Mouse (Mus musculus) heart, postnatal 0 days (tissue): ENCODE measurements around the gene Fgfr2. TPM values are rescaled to one million over a fixed set of nuclear protein-coding genes. Genes with fewer than 3 reads are reported as not detected.
"Not testable (repeated sequence)": the region's sequence is repeated elsewhere in the genome, so short reads cannot be mapped to it uniquely, and the experiment has no call there.

Source experiments
- ATAC-seq: fragments of 200-750 bp; cut with Nextera tagmentation; 2 replicates; pipeline ENCODE4 v1.8.0; 2017; ENCODE audit warnings: low read depth, moderate number of reproducible peaks, moderate library complexity; ENCODE audit not compliant: insufficient read depth
- DNase-seq: peaks from one replicate; pipeline ENCODE4 v3.0.0-alpha.2; 2016; ENCODE audit warnings: low spot score
- H3K27ac ChIP-seq: fragments of 300-500 bp; sonication (generic); 2 replicates; pipeline ENCODE4 v1.5.1; 2014; ENCODE audit warnings: low read depth, mild to moderate bottlenecking
- H3K27me3 ChIP-seq: fragments of 300-500 bp; sonication (generic); 2 replicates; pipeline ENCODE4 v1.6.1; 2014; ENCODE audit warnings: low read length, mixed read lengths; ENCODE audit not compliant: control insufficient read depth, insufficient read depth
- H3K36me3 ChIP-seq: fragments of 300-500 bp; sonication (generic); replicated peaks from 2 replicates; pipeline ENCODE4 v1.6.1; 2014; ENCODE audit warnings: low read length, mixed read lengths; ENCODE audit not compliant: control insufficient read depth, insufficient read depth
- H3K4me1 ChIP-seq: fragments of 300-500 bp; sonication (generic); 2 replicates; pipeline ENCODE4 v1.6.1; 2014; ENCODE audit warnings: antibody characterized with exemption; ENCODE audit not compliant: control insufficient read depth, insufficient read depth
- H3K4me2 ChIP-seq: fragments of 300-500 bp; sonication (generic); 2 replicates; pipeline ENCODE4 v1.6.1; 2014; ENCODE audit warnings: low read depth, mild to moderate bottlenecking, low read length, moderate library complexity
- H3K4me3 ChIP-seq: fragments of 300-500 bp; sonication (generic); 2 replicates; pipeline ENCODE4 v1.5.1; 2014; ENCODE audit warnings: low read depth, low read length
- H3K9ac ChIP-seq: fragments of 300-500 bp; sonication (generic); replicated peaks from 2 replicates; pipeline ENCODE4 v1.6.1; 2014; ENCODE audit warnings: low read depth, low read length, mixed read lengths
- H3K9me3 ChIP-seq: fragments of 300-500 bp; sonication (generic); replicated peaks from 2 replicates; pipeline ENCODE4 v1.6.1; 2016; ENCODE audit warnings: low read length; ENCODE audit not compliant: control insufficient read depth
- CTCF ChIP-seq: IDR thresholded peaks from 2 replicates; pipeline ENCODE4 v1.5.1; 2016; ENCODE audit warnings: antibody characterized with exemption, control low read depth, low read depth
- EP300 ChIP-seq: IDR thresholded peaks from 2 replicates; pipeline ENCODE4 v1.6.1; 2016; ENCODE audit warnings: antibody characterized with exemption, low read depth
- WGBS: fragments of 180-500 bp; shearing (Covaris S2); extraction: QIAGEN DNeasy Blood & Tissue Kit; methylation state at CpG from one replicate; pipeline ENCODE4 v1.1.7; 2014; 5-methylcytosine and 5-hydroxymethylcytosine counted together
- polyA plus RNA-seq: library from polyadenylated mRNA; unstranded; fragments of >200 nt; fragmentation: Nextera tagmentation; extraction: Ambion mirVana; gene quantifications from 2 replicates; pipeline ENCODE4 v1.2.1, GENCODE M21; 2015
- total RNA-seq: library from RNA; depleted of rRNA; stranded (reverse); fragments of >200 nt; gene quantifications from 2 replicates; pipeline ENCODE4 v1.2.3, GENCODE M21; 2014; ENCODE audit warnings: low replicate concordance

Gene Fgfr2
- total and polyA plus RNA-seq, 2 experiments from 2014 or later, result 3.8 to 11.5 TPM

GRCm38 (mm10) chr7:133108695-133109094, 14.5 kb downstream of the Fgfr2 start:
- DNase-seq (no peak), ATAC-seq (no peak)
- no peak overlapping the region for H3K4me3 ChIP-seq
- H3K27ac ChIP-seq, result no peak overlapping the region
- H3K4me1 ChIP-seq, result peaks cover 35% of the 10 kb centered on the region
- H3K36me3 ChIP-seq, result no peaks in the 10 kb centered on the region
- H3K9ac ChIP-seq, result no peak overlapping the region
- no peaks in the 10 kb centered on the region for H3K9me3 ChIP-seq
- WGBS, result 66% methylated on average over 2 of the region's 2 CpGs
- no peak overlapping the region for H3K4me2 ChIP-seq
- TF ChIP-seq EP300, result no peak
- TF ChIP-seq CTCF, result no peak
- no peaks in the 10 kb centered on the region for H3K27me3 ChIP-seq

- WGBS, result 61% methylated on average over 3 of the region's 3 CpGs
- Histone ChIP-seq H3K36me3 (no peaks in the 10 kb centered on the region), H3K9ac (0 out of 2 replicates have a peak overlapping the region, but pooled peaks have one; percentile 11), H3K4me2 (no peak overlapping the region), H3K9me3 (no peaks in the 10 kb centered on the region), H3K27ac (no peak overlapping the region), H3K27me3 (no peaks in the 10 kb centered on the region), H3K4me1 (peaks cover 39% of the 10 kb centered on the region), H3K4me3 (no peak overlapping the region)
- ATAC-seq (no peak), DNase-seq (no peak)
- TF ChIP-seq EP300 (no peak), CTCF (no peak)
Measured at GRCm38 (mm10) chr7:133102578-133102977, 20.6 kb downstream of the Fgfr2 start.

DNA sequence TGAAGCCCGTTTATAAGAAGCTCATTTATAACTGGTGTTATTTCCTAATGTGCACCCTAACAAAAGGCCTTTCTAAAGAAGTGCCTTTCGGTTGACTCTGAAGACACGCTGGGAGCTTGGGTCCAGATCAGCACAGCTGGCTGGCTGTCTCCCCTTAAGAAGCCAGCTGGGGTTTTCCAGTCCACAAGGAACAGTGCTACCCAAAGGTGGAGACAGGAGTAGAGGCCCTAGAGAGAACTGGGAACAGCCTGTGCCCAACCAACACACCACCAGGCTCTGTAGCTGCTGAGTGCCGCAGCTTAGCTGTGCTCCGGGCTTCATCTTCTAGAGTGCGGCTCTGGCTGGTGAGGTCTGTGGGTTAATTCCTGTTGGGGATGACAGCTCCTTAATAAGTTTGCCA, 22.1 kb downstream of the Fgfr2 start:
- Histone ChIP-seq H3K36me3 (no peaks in the 10 kb centered on the region), H3K9ac (no peak overlapping the region), H3K27ac (0 out of 2 replicates have a peak overlapping the region, but pooled peaks have one; percentile 22), H3K27me3 (no peaks in the 10 kb centered on the region), H3K4me3 (no peak overlapping the region), H3K4me2 (no peak overlapping the region), H3K4me1 (peaks cover 39% of the 10 kb centered on the region), H3K9me3 (no peaks in the 10 kb centered on the region)
- ATAC-seq (peak; percentile 31), DNase-seq (peak; percentile 23)
- 73% methylated on average over 6 of the region's 6 CpGs for WGBS
- TF ChIP-seq EP300, result no peak
- no peak for TF ChIP-seq CTCF

GRCm38 (mm10) chr7:133100178-133100577, 23.0 kb downstream of the Fgfr2 start:
- Histone ChIP-seq H3K9ac (no peak overlapping the region), H3K27me3 (no peaks in the 10 kb centered on the region), H3K4me3 (no peak overlapping the region), H3K27ac (peak overlapping the region; percentile 71), H3K36me3 (no peaks in the 10 kb centered on the region), H3K4me2 (peak overlapping the region; percentile 37; the same call in 1 of the 2 replicates), H3K4me1 (peaks cover 39% of the 10 kb centered on the region), H3K9me3 (no peaks in the 10 kb centered on the region)
- DNase-seq, result no peak
- no peak for ATAC-seq
- 62% methylated on average over 6 of the region's 6 CpGs for WGBS
- no peak for TF ChIP-seq EP300
- no peak for TF ChIP-seq CTCF

- Histone ChIP-seq H3K9me3 (no peaks in the 10 kb centered on the region), H3K36me3 (no peaks in the 10 kb centered on the region), H3K9ac (no peak overlapping the region), H3K4me1 (peaks cover 34% of the 10 kb centered on the region), H3K27me3 (no peaks in the 10 kb centered on the region), H3K4me3 (no peak overlapping the region), H3K4me2 (peak overlapping the region; percentile 37), H3K27ac (peak overlapping the region; percentile 71)
- 8% methylated on average over 4 of the region's 4 CpGs for WGBS
- TF ChIP-seq CTCF (no peak), EP300 (no peak)
- DNase-seq (peak; percentile 56), ATAC-seq (peak; percentile 47; the same call in 1 of the 2 replicates)
Measured at GRCm38 (mm10) chr7:133099266-133099665, 23.9 kb downstream of the Fgfr2 start.

GRCm38 (mm10) chr7:133098118-133098793, 24.9 kb downstream of the Fgfr2 start:
- Histone ChIP-seq H3K36me3 (no peaks in the 10 kb centered on the region), H3K4me1 (peaks cover 34% of the 10 kb centered on the region), H3K4me3 (no peak overlapping the region), H3K27me3 (no peaks in the 10 kb centered on the region), H3K9ac (0 out of 2 replicates have a peak overlapping the region, but pooled peaks have one; percentile 31), H3K27ac (peak overlapping the region; percentile 71), H3K4me2 (no peak overlapping the region), H3K9me3 (no peaks in the 10 kb centered on the region)
- ATAC-seq, result no peak
- 47% methylated on average over 12 of the region's 12 CpGs for WGBS
- DNase-seq, result no peak
- TF ChIP-seq CTCF, result no peak
- no peak for TF ChIP-seq EP300

DNA sequence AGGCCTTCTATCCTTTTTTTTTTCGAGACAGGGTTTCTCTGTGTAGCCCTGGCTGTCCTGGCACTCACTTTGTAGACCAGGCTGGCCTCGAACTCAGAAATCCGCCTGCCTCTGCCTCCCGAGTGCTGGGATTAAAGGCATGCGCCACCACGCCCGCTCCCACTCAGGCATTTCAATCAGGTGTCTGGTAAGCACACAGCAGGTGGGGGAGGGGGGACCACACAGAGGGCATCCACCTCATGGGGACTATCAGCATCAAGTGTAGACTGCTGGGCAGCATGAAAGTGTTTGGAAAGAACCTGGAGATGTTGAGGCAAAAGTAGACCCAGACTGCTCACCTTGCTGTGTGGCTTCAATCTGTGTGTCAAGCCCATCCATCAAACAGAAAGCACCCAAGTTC, 27.5 kb downstream of the Fgfr2 start:
- WGBS, result 88% methylated on average over 6 of the region's 7 CpGs
- not testable (repeated sequence) for ATAC-seq

More for the DNA sequence above, 27.5 kb downstream of the Fgfr2 start:
- H3K9ac ChIP-seq, H3K27me3 ChIP-seq, H3K36me3 ChIP-seq, H3K27ac ChIP-seq, DNase-seq, H3K4me2 ChIP-seq, H3K4me3 ChIP-seq, H3K9me3 ChIP-seq: not testable (repeated sequence)
- peaks cover 33% of the 10 kb centered on the region for H3K4me1 ChIP-seq
